Mouse (Mus musculus) cerebellum, postnatal 10 days (tissue): Measurements from ENCODE around the gene B3gnt5.

ENCODE experiments used
- DNase-seq, 2 experiments: peaks; one replicate each; pipeline ENCODE4 v3.0.0; 2021; ENCODE audit warnings: mixed read lengths in 2 of 2

Gene B3gnt5

GRCm38 (mm10) chr16:19760074-19760473 is at the start of gene B3gnt5:
Gene B3gnt5 (plus strand): TSS chr16:19760208.
- DNase-seq, result peak; percentile 54 to 65

GRCm38 (mm10) chr16:19720959-19721358 is 39.0 kb upstream of the B3gnt5 start:
- DNase-seq, result no peak

DNA sequence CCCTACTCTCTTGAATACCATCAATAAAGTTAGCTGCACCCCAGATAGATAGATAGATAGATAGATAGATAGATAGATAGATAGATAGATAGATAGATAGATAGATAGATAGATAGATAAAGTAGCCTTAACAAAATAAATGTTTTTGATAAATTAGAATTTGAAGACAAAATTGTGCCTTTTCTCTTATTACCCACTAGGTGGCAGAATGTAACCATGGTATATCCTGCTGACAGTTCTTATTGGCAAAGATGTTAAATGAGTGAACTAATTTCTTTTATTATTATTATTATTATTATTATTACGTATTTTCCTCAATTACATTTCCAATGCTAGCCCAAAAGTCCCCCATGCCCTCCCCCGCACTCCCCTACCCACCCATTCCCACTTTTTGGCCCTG is 35.9 kb upstream of the B3gnt5 start:
- DNase-seq, result peak in 1 of 2 experiments; percentile 6

DNA sequence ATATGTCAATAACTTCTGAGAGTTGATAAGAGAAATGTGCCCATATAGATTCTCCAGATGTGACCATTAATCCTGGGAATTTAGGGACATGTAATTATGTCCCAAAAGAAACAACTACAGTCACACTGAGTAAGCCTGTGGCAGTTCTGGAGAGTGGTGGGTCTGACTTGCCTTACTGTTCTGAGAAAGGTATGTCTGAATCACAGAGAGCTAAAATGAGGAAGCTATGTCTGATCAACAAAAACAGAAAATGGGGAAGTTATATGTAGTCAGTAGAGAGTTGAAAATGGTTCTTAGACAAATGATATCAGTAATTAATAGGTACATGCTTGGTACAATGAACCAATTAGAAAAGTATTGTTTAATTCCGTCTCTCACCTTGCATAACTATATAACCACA is 27.1 kb upstream of the B3gnt5 start:
- no peak for DNase-seq

DNA sequence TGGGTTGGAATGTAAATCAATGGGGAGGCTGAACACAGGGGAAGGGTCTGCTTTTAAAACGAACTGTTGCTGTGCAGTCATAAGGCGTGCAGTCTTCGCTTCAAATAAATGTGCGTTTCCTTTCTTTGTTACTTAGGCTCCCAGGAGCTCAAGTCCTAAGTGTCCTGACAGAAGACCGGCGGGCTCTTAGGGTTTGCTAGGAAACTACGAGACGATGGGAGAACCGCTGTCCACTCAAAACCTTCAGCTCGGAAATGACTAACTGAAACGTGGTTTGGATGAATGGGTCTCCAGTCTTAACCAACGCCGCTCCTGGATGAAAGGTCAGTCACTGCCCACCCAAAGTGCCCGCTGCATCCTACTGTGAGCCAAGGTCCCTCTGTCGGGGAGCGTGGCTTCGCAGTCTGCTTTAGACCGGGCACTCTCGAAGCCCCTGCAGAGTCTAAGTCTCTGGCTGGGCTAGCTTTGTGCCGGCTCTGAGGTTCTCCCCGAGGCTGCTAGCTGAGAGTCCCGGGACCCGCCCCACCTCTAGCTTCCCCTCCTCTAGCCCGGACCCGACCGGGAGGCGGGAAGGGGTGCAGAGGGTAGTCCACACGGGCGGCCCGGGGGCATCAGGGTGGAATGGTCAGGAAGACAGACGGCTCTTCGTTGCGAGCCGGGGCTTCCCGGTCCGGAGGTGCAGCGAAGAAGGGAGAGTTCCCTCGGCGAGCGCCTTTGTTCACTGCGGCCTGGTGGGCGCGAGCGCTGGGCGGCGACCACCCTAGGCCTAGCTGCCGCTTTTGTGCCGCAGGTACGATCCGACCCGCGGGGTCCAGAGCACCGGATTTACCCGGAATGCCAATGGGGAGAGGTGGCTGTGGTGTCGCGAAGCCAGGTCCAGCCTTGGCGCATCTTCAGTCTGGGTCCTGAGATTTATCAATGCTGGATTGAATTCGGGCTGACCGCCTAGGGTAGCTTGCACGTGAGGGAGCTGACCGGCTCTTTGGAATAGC is 793 bp downstream of the B3gnt5 start:
- DNase-seq, result peak; percentile 53 to 62

DNA sequence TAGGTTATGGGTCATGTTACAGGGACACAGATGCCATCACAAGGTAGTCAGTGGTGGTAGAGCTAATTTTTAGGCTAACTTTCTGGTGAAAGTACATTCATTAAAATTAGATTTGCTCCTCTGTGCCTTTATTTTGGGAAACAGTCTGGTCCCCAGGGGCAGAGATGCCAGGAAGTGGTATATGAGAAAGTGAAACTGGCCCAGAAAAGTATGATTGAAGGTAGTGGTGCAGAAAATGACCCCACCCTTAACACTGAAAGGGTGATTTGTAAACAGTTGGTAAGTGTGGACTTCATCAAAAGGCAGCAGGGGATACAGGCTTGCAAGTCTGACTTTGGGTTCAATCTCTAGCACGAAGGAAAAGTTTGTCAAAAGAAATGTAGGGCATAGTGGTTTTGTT is 1.7 kb downstream of the B3gnt5 start:
- peak in 1 of 2 experiments; percentile 11 for DNase-seq

DNA sequence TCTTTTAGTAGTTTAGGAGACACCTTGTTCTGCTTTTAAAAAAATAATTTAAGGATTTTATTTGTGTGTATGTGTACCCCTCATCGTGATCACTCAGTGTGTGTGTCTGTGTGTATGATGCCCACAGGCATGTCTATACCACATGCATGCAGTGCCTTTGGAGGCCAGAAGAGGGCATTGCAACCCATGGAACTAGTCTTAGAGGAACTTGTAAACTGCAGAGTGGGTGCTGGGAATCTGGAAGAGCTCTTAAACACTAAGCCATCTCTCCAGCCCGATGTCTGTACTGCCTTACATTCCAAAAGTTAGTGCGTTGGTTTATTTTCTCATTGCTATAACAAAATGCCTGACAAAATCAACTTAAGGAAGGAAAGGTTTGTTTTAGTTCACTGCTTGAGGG is 6.1 kb downstream of the B3gnt5 start:
- DNase-seq, result peak in 1 of 2 experiments; percentile 3

DNA sequence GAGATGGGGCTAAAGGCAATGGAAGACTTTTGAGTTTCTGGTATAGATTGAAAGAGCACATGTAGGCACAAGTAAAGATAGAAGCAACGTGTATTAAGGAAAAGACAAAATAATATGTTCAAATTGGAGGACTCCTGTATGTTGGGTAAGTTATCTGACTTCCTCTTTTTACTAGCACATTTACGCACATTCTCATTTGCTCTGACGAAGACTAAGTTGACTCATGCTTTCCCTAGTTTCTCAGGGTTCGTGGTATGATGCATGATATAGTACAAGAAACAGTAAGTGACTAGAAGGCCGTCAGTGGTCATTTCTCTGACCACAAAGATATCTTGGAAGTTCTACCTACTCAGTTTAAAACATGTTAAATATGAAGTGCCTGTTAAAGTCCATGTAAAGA is 8.0 kb downstream of the B3gnt5 start:
- no peak for DNase-seq

DNA sequence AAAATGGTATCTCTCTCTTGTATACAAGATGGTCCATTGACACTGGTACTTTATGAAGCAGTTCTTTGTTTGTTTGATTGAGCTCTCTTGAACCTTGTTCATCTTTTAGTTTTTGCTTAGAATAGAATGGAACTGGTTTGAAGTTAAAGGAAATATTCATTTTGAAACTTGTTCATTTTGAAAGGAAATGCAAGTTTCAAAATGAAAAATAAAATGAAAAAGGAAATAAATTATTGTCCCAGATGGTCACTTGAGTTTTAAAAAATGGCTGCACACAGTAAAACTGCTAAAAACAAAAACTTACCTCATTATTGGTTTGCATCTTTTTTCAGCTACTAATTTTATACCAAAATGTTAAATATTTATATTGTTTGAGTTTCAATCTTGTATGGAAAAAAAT is 12.0 kb downstream of the B3gnt5 start:
- no peak for DNase-seq

GRCm38 (mm10) chr16:19786386-19787090 is 26.5 kb downstream of the B3gnt5 start:
- peak; percentile 19 to 47 for DNase-seq

DNA sequence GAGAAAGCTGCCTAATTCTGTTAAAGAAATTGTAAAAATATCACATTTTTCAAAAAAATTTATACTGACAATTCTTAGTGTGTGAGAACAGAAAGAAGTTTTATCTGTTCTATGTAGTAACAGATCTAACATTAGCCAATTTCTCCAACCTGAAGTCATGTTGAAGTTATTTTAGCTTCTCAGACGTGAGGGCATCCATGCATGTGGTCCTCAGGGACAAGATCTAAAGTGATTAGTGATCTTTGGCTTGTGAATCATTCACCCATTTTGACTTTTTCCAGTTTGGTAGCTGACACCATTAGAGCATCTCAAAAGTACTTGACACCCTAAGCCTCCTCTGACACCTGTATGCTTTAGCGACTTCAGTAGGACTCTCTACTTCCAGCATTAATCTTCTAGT is 29.9 kb downstream of the B3gnt5 start:
- no peak for DNase-seq

DNA sequence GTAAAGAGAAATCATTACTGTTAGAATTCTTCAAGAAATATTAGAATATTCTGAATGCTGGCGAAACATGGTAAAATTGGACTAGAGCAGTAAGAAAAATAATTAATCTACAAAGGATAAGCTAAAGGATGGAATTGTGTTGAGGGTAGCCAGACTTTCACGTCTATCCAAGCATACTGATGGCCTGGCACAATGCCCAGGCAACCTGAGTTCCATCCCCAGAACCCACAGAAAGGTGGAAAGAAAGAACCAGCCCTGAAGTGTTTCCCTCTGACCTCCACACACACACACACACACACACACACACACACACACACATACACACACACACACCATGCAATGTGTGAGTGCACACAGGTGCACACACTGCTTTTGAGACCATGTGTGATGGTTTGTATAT is 58.8 kb downstream of the B3gnt5 start:
- peak; percentile 62 to 65 for DNase-seq
